ENCODE assay signal across 21 mouse cellular contexts in genomic region chr2:162340231-162340630, GRCm38 (mm10).
"Had no signal": no experiment of that assay in that cellular context is flagged by ENCODE, and none has a peak within 500 bp of the region (broad histone marks: within the 10 kb centered on the region; RNA-seq: fewer than 3 reads in every experiment).

No protein-coding gene starts in this region.

- H3K9ac ChIP-seq: kidney, embryonic 15.5 days; liver, embryonic 14.5 days; liver, postnatal 0 days; lung, embryonic 14.5 days; neural tube, embryonic 12.5 days; neural tube, embryonic 15.5 days had no signal

- H3K4me3 ChIP-seq: kidney, embryonic 15.5 days; layer of hippocampus, adult 2 months; left cerebral cortex, adult 2 months; neural tube, embryonic 12.5 days; neural tube, embryonic 15.5 days had no signal

- H3K36me3 ChIP-seq: kidney, embryonic 15.5 days; neural tube, embryonic 12.5 days; neural tube, embryonic 15.5 days had no signal

- DNase-seq: kidney, adult 11 months; kidney, adult 8-10 months; kidney, postnatal 25 days; layer of hippocampus, adult 9-11 months; liver, postnatal 0 days; lung, embryonic 14.5 days; right cerebral cortex, adult 18-20 months; right cerebral cortex, postnatal 14 days; right cerebral cortex, postnatal 4 days; thymus, adult 2 months; thymus, postnatal 14 days; thymus, postnatal 4 days had no signal

- H3K4me2 ChIP-seq: kidney, embryonic 15.5 days; lung, embryonic 14.5 days; neural tube, embryonic 12.5 days; neural tube, embryonic 15.5 days had no signal

- H3K9me3 ChIP-seq: kidney, embryonic 15.5 days; neural tube, embryonic 12.5 days; neural tube, embryonic 15.5 days had no signal

- H3K4me1 ChIP-seq: kidney, embryonic 15.5 days; neural tube, embryonic 12.5 days; neural tube, embryonic 15.5 days had no signal

- ATAC-seq: liver, postnatal 0 days; lung, postnatal 0 days had no signal

- H3K27me3 ChIP-seq: kidney, embryonic 15.5 days; neural tube, embryonic 12.5 days; neural tube, embryonic 15.5 days had no signal

- H3K27ac ChIP-seq: kidney, embryonic 15.5 days; layer of hippocampus, adult 2 months; left cerebral cortex, adult 2 months; liver, embryonic 14.5 days; macrophage; neural tube, embryonic 12.5 days; neural tube, embryonic 15.5 days; stomach, postnatal 0 days had no signal
